Mouse (Mus musculus): ENCODE data around the gene 1700037H04Rik. TPM values are rescaled to one million over a fixed set of nuclear protein-coding genes. Genes with fewer than 3 reads are reported as not detected.

Gene 1700037H04Rik
- total RNA-seq, 4 experiments from 2014 or later: 32.2 to 68.7 (median 53.9) TPM

GRCm38 (mm10) chr2:131178828-131179245 lies 19.0 kb upstream of the 1700037H04Rik start:
- peak; percentile 28 for DNase-seq

GRCm38 (mm10) chr2:131177932-131178331 lies 18.1 kb upstream of the 1700037H04Rik start:
- DNase-seq: no peak

DNA sequence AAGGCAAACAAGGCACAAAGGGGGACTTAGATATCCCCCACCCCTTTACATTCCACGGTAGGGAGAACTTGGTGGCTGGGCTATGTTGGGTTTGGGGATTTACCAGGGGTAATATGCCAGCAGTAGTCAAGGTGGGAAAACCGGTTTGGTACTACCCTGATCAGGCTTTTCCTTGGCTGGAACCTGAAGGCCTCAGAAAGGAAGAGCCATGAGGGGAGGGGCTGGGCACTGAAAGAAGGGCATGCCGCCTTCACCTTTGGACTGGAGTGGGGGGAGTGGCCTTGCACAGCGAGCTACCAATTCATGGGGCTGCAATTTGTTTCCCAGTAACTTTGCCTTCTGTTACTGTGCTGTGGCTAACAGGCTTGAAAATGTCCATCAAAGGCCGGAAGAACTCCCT lies 16.6 kb upstream of the 1700037H04Rik start:
- peak; percentile 24 for DNase-seq

DNA sequence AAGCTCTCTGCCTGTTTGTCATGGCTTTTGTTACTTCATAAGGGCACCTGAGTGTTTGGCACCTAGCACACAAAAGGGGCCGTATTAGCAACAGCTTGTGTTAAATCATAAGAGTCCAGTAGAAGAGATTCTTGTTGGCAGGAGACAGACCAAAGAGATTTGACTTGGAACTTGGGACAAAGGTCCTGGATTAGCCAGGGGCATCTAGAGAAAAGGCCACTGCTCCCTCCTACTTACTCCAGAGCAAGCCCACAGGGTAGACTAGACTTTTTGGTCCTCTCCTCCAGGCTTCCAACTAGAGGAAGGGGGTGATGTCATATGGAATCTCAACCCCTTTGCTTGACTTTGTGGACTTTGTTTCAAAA lies 16.0 kb upstream of the 1700037H04Rik start:
- DNase-seq: no peak

GRCm38 (mm10) chr2:131175286-131175944 lies 15.5 kb upstream of the 1700037H04Rik start:
- no peak for DNase-seq

- no peak for DNase-seq
These were observed 14.8 kb upstream of the 1700037H04Rik start for GRCm38 (mm10) chr2:131174700-131175099.

DNA sequence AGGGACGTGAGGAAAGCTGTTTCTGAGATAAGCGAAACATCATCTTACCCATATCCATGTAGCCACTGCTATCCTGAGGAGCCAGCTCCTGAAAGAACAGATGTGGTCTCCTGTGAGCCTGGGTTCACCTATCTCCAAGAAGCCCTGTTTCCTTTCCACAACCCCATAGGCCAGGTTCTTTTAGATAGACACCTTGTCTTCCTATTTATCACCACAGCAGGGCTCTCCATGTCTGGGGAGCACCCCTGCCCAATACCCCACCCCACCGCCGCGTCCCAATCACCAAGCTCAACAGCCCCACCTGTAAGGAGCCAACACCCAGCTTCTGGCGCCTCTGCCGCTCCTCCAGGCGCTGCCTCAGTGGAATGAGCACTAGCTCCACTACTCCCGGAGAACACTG lies 12.4 kb upstream of the 1700037H04Rik start:
- no peak for DNase-seq

- DNase-seq: no peak
These were observed 11.7 kb upstream of the 1700037H04Rik start for GRCm38 (mm10) chr2:131171401-131172104.

DNA sequence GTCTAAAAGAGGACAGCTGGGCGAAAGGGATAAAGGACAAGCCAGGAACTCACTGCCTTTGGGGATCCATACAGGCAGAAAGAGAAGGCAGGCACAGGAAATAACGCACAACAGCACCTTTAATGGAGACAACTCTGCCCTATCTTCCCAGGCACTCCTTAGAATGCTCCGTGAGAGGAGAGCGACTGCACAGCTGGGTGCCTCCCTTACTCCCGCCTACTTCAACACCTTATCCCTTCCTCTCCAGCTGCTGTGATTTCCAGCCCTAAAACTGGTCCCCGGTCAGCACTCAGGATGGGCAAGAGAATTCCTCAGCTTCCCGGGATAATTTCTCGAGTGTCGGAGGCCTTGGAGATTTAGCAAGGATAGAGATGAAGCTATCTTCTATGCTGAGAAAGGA lies 11.1 kb upstream of the 1700037H04Rik start:
- no peak for DNase-seq

- DNase-seq: no peak
These were observed 9.0 kb upstream of the 1700037H04Rik start for GRCm38 (mm10) chr2:131168914-131169313.

DNA sequence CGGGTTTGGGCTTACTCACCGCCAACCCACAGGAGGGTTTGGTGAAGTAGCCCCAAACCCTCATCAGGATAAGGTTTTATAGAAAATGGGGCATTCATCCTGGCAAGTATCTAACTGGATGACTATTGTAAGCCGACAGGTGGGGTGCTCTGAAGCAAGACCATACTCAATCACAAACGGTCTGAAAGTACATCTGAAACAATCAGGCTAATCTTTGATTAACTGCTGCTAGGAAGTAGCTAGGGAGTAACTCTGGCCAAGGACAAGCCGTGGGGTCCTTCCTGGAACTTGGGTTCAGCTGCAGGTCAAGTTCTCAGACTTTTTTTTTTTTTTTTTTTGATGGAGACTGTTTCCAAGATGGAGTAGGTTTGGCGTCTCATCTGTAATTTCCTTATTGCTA lies 8.1 kb upstream of the 1700037H04Rik start:
- no peak for DNase-seq

DNA sequence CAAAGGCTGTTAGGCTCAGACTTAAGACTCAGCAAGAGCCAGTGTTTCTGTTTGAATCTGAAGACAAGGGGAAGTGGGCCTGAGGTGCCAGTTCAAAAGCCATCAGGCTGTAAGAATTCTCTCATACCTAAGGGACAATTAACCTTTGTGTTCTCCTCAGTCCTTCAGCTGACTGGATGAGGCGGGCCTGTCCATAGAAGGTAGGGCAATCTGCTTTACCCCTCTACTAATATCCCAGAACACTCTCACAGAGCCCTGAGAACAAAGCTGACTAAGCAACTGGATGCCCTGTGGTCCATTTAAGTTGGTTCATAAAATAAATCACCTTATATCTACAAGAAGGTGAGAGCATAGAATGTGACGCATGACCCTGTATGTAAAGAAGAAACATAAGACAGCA lies 6.3 kb upstream of the 1700037H04Rik start:
- no peak for DNase-seq

DNA sequence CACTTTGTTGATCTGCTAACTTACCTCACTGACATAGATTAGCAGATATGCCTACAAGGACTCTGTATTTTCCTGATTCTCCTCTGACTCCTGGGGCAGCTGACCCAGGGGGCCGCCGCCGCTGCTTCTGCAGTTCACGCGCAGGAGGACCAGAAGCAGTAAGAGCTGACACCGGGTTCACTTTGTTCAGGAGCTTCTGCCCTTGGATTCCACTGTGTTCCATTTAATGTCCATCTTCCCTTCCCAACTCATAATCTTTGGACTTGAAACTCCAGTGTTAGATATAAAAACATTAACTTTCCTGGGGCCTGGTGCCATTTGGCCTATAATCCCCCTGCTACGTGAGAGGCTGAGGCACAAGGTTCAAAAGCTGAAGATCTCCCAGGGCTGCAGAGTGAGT lies 4.0 kb upstream of the 1700037H04Rik start:
- DNase-seq: no peak

- DNase-seq: no peak
These were observed 810 bp upstream of the 1700037H04Rik start for GRCm38 (mm10) chr2:131160671-131161111.

GRCm38 (mm10) chr2:131159491-131159910 lies 380 bp downstream of the 1700037H04Rik start:
- DNase-seq: no peak

GRCm38 (mm10) chr2:131156987-131157386 lies 2.9 kb downstream of the 1700037H04Rik start:
- DNase-seq: no peak

DNA sequence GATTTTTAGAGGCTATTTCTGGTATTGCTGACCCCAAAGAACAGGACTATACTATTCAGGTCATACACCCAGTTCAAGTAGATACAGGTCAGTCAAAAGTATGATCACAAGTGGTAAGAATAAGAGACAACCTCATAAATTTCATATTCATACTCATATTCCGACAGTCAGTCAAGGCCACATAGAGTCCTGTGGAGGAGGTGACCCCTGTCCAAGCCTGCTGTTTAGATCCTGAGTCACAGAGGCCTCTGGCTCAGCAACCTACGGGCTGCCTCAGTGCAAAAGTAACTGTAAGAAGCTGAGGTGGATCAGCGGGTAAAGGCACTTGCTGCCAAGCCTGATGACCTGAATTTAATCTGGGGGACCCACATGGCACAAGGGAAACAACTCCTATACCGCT lies 5.8 kb downstream of the 1700037H04Rik start:
- DNase-seq: no peak

DNA sequence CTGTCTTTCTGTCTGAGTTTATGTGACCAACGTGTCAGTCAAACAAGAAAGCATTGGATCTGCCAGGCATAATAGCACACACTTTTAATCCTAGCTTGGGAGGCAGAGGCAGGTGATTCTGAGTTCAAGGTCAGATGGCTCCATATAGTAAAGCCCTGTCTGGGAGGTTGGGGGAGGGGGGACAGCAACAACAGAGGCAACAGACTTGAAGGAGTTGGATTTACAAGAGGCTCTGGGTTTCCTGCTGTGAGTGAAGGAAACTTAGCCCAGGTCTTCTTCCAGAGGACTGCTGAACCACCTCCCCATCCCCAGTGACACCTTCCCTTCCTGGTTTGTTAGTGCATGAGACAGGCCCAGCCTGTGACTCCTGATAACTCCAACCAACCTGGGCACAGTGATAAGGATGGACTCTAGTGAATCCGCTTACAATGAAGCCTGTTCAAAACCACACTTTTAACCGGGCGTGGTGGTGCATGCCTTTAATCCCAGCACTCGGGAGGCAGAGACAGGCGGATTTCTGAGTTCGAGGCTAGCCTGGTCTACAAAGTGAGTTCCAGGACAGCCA lies 7.6 kb downstream of the 1700037H04Rik start:
- no peak for DNase-seq

- no peak for DNase-seq
These were observed 10.7 kb downstream of the 1700037H04Rik start for GRCm38 (mm10) chr2:131149254-131149578.

- DNase-seq: no peak
These were observed 11.3 kb downstream of the 1700037H04Rik start for GRCm38 (mm10) chr2:131148353-131149253.

GRCm38 (mm10) chr2:131147043-131147365 lies 12.9 kb downstream of the 1700037H04Rik start:
- DNase-seq: no peak

DNA sequence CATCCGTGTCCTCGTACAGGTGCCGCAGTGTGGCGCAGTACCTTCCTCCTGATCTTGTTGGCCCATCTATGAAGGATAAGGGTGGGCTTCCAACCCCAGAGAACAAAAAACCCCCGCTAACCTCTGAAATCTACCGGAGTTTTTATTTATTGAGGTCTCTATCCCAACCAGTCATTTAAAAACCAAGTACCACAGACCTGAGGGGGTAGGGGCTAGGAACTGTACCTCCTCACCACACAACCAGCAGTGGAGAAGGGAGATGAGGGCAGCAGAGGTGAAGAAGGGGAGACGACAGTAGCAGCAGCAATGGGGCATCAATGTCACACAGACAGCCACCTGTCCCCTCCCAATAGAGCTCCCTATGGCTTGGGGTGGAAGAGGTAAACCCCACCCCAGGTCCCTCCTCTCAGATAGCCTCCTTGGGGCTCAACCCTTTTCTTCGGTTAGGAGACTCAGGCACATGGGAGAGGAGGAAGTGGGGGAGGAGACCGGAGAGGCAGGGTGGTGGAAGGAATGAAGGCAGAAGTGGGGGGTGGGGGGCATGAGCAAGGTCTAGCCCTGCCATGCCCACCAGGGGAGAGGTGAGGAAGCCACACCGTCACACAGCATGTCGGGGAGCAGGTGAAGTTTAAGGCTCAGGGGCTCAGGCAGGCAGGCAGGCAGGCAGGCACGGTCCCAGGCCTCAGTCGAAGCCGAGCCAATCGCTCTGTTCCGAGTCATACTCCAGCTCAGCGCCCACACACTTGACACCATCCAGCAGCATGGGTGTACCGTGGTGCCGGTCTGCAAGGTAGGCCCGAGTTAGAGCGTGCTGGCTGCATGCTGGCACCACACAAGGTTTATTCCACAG lies 13.5 kb downstream of the 1700037H04Rik start:
- no peak for DNase-seq
